Mouse (Mus musculus) C2C12 (cell line): ENCODE data around the gene Skap1.

Source experiments
- CEBPB ChIP-seq: IDR thresholded peaks from one replicate; pipeline ENCODE4 v1.6.1; 2011; ENCODE audit warnings: low read depth, mild to moderate bottlenecking, control low read depth, moderate library complexity
- CTCF ChIP-seq: IDR thresholded peaks from one replicate; pipeline ENCODE4 v1.5.1; 2011; ENCODE audit not compliant: control insufficient read depth, insufficient read depth, insufficient read length
- MAX ChIP-seq: IDR thresholded peaks from one replicate; pipeline ENCODE4 v1.6.1; 2011; ENCODE audit warnings: mild to moderate bottlenecking, control low read depth
- MYOG ChIP-seq: IDR thresholded peaks from one replicate; pipeline ENCODE4 v1.6.1; 2011; ENCODE audit not compliant: control insufficient read depth, insufficient read length; ENCODE audit errors: extremely low read depth
- USF1 ChIP-seq: IDR thresholded peaks from one replicate; pipeline ENCODE4 v1.6.1; 2011; ENCODE audit warnings: low read depth, mild to moderate bottlenecking, control low read depth, moderate library complexity

DNA sequence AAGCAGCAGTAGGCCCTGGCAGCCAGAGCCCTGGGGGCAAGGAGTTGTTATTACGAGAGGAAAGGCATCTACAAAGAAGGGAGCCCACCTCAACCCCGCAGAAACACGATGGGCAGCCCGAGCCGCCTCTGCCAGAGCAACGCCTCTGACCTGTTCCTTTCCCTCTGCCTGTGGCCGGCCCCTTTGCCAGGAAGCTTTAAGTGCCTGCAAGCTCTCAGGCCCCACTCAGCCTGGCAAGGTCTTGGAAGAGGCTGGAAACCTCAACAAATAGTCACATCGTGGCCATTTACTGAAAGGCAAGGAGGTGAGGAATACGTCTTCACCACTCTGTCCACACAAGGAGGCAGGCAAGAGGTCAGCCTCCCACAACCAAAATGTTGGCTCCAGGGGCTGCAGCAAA lies 303.8 kb downstream of the Skap1 start:
- TF ChIP-seq CTCF (no peak), USF1 (no peak), MAX (no peak), CEBPB (no peak), MYOG (no peak)
